Mouse (Mus musculus) G1E (cell line): ENCODE results near the gene Fam243.

Experiments used
- CTCF ChIP-seq: IDR thresholded peaks from 2 replicates; pipeline ENCODE4 v1.5.1; 2012; ENCODE audit warnings: low read depth, low read length, inconsistent platforms, mixed read lengths
- GATA1 ChIP-seq: IDR thresholded peaks from 2 replicates; pipeline ENCODE4 v1.6.1; 2012; ENCODE audit warnings: borderline replicate concordance, low read length, inconsistent platforms, mixed read lengths
- POLR2AphosphoS5 ChIP-seq: IDR thresholded peaks from 2 replicates; pipeline ENCODE4 v1.6.1; 2012; ENCODE audit warnings: low read depth, low read length, inconsistent platforms; ENCODE audit not compliant: insufficient replicate concordance

GRCm38 (mm10) chr16:92325062-92325406 is 3.8 kb upstream of the Fam243 start:
- TF ChIP-seq CTCF (no peak), GATA1 (no peak), POLR2AphosphoS5 (no peak)
